Mouse (Mus musculus) urinary bladder, adult 2 months (tissue): ENCODE measurements around the gene Calm3. TPM values are rescaled to one million over a fixed set of nuclear protein-coding genes. Genes with fewer than 3 reads are reported as not detected.

Experiments used
- polyA plus RNA-seq: library from polyadenylated mRNA; depleted of rRNA; stranded (reverse); fragments of >200 nt; gene quantifications from 2 replicates; pipeline ENCODE4 v1.2.3, GENCODE M21; 2012; rRNA removed

Gene Calm3
- polyA plus RNA-seq, 1 experiment, result 182 TPM

Other genes with a start within 250 kb of the Calm3 start
- not detected in 2 replicates for gene Ceacam15, start 248.4 kb downstream of the Calm3 start, polyA plus RNA-seq
- gene Ceacam9, start 202.2 kb downstream of the Calm3 start, polyA plus RNA-seq, result not detected in 2 replicates
- 190 and 236 TPM in 2 replicates for gene Ap2s1, start 185.7 kb downstream of the Calm3 start, polyA plus RNA-seq
- gene Slc1a5, start 142.8 kb downstream of the Calm3 start, polyA plus RNA-seq, result 213 and 249 TPM in 2 replicates
- 78.6 and 101 TPM in 2 replicates for gene Strn4, start 108.2 kb downstream of the Calm3 start, polyA plus RNA-seq
- gene Fkrp, start 107.4 kb downstream of the Calm3 start, polyA plus RNA-seq, result 17.2 and 21.3 TPM in 2 replicates
- 19.2 and 24.4 TPM in 2 replicates for gene Prkd2, start 81.2 kb downstream of the Calm3 start, polyA plus RNA-seq
- gene Dact3, start 48.8 kb downstream of the Calm3 start, polyA plus RNA-seq, result 61.5 and 82.9 TPM in 2 replicates
- 26.7 and 27.5 TPM in 2 replicates for gene Gng8, start 32.3 kb downstream of the Calm3 start, polyA plus RNA-seq
- 3.9 and 5.1 TPM in 2 replicates for gene Ptgir, start 17.6 kb downstream of the Calm3 start, polyA plus RNA-seq
- 0.83 and 1.4 TPM in 2 replicates for gene Pnmal2, start 20.6 kb upstream of the Calm3 start, polyA plus RNA-seq
- gene Pnmal1, start 35.6 kb upstream of the Calm3 start, polyA plus RNA-seq, result 0.03 TPM in 2 replicates
- gene Gm42372, start 59.0 kb upstream of the Calm3 start, polyA plus RNA-seq, result 0.06 TPM in 1 of 2 replicates, not detected in the other
- gene Ccdc8, start 68.6 kb upstream of the Calm3 start, polyA plus RNA-seq, result 9.5 and 9.6 TPM in 2 replicates
- gene Ppp5c, start 103.8 kb upstream of the Calm3 start, polyA plus RNA-seq, result 104 and 116 TPM in 2 replicates
- 1.5 and 4.1 TPM in 2 replicates for gene Hif3a, start 138.3 kb upstream of the Calm3 start, polyA plus RNA-seq
- 0.08 and 0.18 TPM in 2 replicates for gene Psg16, start 149.9 kb upstream of the Calm3 start, polyA plus RNA-seq
- gene Ceacam3, start 226.2 kb upstream of the Calm3 start, polyA plus RNA-seq, result 0.01 TPM in 1 of 2 replicates, not detected in the other